Mouse (Mus musculus): ENCODE data around the gene Nexn. TPM values are rescaled to one million over a fixed set of nuclear protein-coding genes. Genes with fewer than 3 reads are reported as not detected.
"Not testable (repeated sequence)": the region's sequence is repeated elsewhere in the genome, so short reads cannot be mapped to it uniquely, and the experiment has no call there.

The Nexn gene
- polyA plus RNA-seq, 1 experiment from 2014 or later = 3.8 TPM

GRCm38 (mm10) chr3:152272974-152273685, 7.0 kb upstream of the Nexn start:
- Histone ChIP-seq H3K36me3 (replicated peaks) (peaks cover 13% of the 10 kb centered on the region), H3K4me1 (no peaks in the 10 kb centered on the region), H3K27ac (no peak overlapping the region), H3K27me3 (ENCODE audit: poor library complexity, severe bottlenecking) (peaks cover 9% of the 10 kb centered on the region), H3K9me3 (no peaks in the 10 kb centered on the region), H3K4me3 (no peak overlapping the region)
- 88% methylated on average over 20 of the region's 20 CpGs for WGBS
- DNase-seq (ENCODE audit: extremely low spot score, low spot score) = no peak

GRCm38 (mm10) chr3:152271876-152272275, 5.7 kb upstream of the Nexn start:
- Histone ChIP-seq H3K27me3 (ENCODE audit: poor library complexity, severe bottlenecking) (peaks cover 22% of the 10 kb centered on the region), H3K9me3 (no peaks in the 10 kb centered on the region), H3K36me3 (replicated peaks) (peaks cover 10% of the 10 kb centered on the region), H3K4me1 (no peaks in the 10 kb centered on the region), H3K4me3 (no peak overlapping the region), H3K27ac (no peak overlapping the region)
- no peak for DNase-seq (ENCODE audit: extremely low spot score, low spot score)
- 90% methylated on average over 6 of the region's 6 CpGs for WGBS

GRCm38 (mm10) chr3:152271071-152271710, 5.0 kb upstream of the Nexn start:
- WGBS = 91% methylated on average over 10 of the region's 10 CpGs
- Histone ChIP-seq H3K4me1 (peaks cover 6% of the 10 kb centered on the region), H3K27me3 (ENCODE audit: poor library complexity, severe bottlenecking) (peaks cover 28% of the 10 kb centered on the region), H3K36me3 (replicated peaks) (peaks cover 3% of the 10 kb centered on the region), H3K9me3 (no peaks in the 10 kb centered on the region), H3K27ac (no peak overlapping the region), H3K4me3 (no peak overlapping the region)
- no peak for DNase-seq (ENCODE audit: extremely low spot score, low spot score)

GRCm38 (mm10) chr3:152268099-152268498, 1.9 kb upstream of the Nexn start:
- 89% methylated on average over 14 of the region's 14 CpGs for WGBS
- Histone ChIP-seq H3K27me3 (ENCODE audit: poor library complexity, severe bottlenecking) (peaks cover 54% of the 10 kb centered on the region), H3K4me1 (peaks cover 26% of the 10 kb centered on the region), H3K9me3 (no peaks in the 10 kb centered on the region), H3K36me3 (replicated peaks) (no peaks in the 10 kb centered on the region), H3K4me3 (no peak overlapping the region), H3K27ac (no peak overlapping the region)
- no peak for DNase-seq (ENCODE audit: extremely low spot score, low spot score)

- H3K27me3 ChIP-seq (ENCODE audit: poor library complexity, severe bottlenecking) = peaks cover 75% of the 10 kb centered on the region
These were observed 657 bp downstream of the Nexn start for GRCm38 (mm10) chr3:152265351-152266035.

GRCm38 (mm10) chr3:152264830-152265229, 1.3 kb downstream of the Nexn start:
- 35% methylated on average over 12 of the region's 12 CpGs for WGBS
- peaks cover 81% of the 10 kb centered on the region for H3K27me3 ChIP-seq (ENCODE audit: poor library complexity, severe bottlenecking)
- DNase-seq (ENCODE audit: extremely low spot score, low spot score) = no peak
- peaks cover 42% of the 10 kb centered on the region for H3K4me1 ChIP-seq
- H3K9me3 ChIP-seq = no peaks in the 10 kb centered on the region
- peak overlapping the region; percentile 73 for H3K4me3 ChIP-seq
- H3K27ac ChIP-seq = no peak overlapping the region
- no peaks in the 10 kb centered on the region for H3K36me3 ChIP-seq (replicated peaks)

More at GRCm38 (mm10) chr3:152265351-152266035, 657 bp downstream of the Nexn start:
- Histone ChIP-seq H3K9me3 (no peaks in the 10 kb centered on the region), H3K4me3 (peak overlapping the region; percentile 73), H3K27ac (peak overlapping the region; percentile 86), H3K36me3 (replicated peaks) (no peaks in the 10 kb centered on the region), H3K4me1 (peaks cover 42% of the 10 kb centered on the region)
- WGBS = 1% methylated on average over 63 of the region's 63 CpGs
- peak; percentile 75 for DNase-seq (ENCODE audit: extremely low spot score, low spot score)

- DNase-seq (ENCODE audit: extremely low spot score, low spot score) = no peak
- Histone ChIP-seq H3K27ac (no peak overlapping the region), H3K36me3 (replicated peaks) (no peaks in the 10 kb centered on the region), H3K9me3 (no peaks in the 10 kb centered on the region), H3K27me3 (ENCODE audit: poor library complexity, severe bottlenecking) (peaks cover 81% of the 10 kb centered on the region), H3K4me3 (no peak overlapping the region), H3K4me1 (peaks cover 42% of the 10 kb centered on the region)
- 47% methylated on average over 10 of the region's 10 CpGs for WGBS
These were observed 1.8 kb downstream of the Nexn start for GRCm38 (mm10) chr3:152264374-152264773.

GRCm38 (mm10) chr3:152261948-152262347, 4.2 kb downstream of the Nexn start:
- DNase-seq (ENCODE audit: extremely low spot score, low spot score) = no peak
- H3K36me3 ChIP-seq (replicated peaks) = no peaks in the 10 kb centered on the region
- no peak overlapping the region for H3K4me3 ChIP-seq
- no peaks in the 10 kb centered on the region for H3K9me3 ChIP-seq
- H3K4me1 ChIP-seq = peaks cover 42% of the 10 kb centered on the region
- H3K27ac ChIP-seq = no peak overlapping the region
- H3K27me3 ChIP-seq (ENCODE audit: poor library complexity, severe bottlenecking) = peaks cover 60% of the 10 kb centered on the region
- 26% methylated on average over 8 of the region's 8 CpGs for WGBS

GRCm38 (mm10) chr3:152261436-152261835, 4.7 kb downstream of the Nexn start:
- no peak for DNase-seq (ENCODE audit: extremely low spot score, low spot score)
- H3K9me3 ChIP-seq = no peaks in the 10 kb centered on the region
- 63% methylated on average over 8 of the region's 8 CpGs for WGBS
- H3K36me3 ChIP-seq (replicated peaks) = no peaks in the 10 kb centered on the region
- no peak overlapping the region for H3K27ac ChIP-seq
- H3K4me3 ChIP-seq = no peak overlapping the region
- peaks cover 55% of the 10 kb centered on the region for H3K27me3 ChIP-seq (ENCODE audit: poor library complexity, severe bottlenecking)
- peaks cover 38% of the 10 kb centered on the region for H3K4me1 ChIP-seq

GRCm38 (mm10) chr3:152260362-152260761, 5.8 kb downstream of the Nexn start:
- Histone ChIP-seq H3K36me3 (replicated peaks) (no peaks in the 10 kb centered on the region), H3K27ac (no peak overlapping the region), H3K9me3 (no peaks in the 10 kb centered on the region), H3K4me3 (no peak overlapping the region), H3K4me1 (peaks cover 28% of the 10 kb centered on the region), H3K27me3 (ENCODE audit: poor library complexity, severe bottlenecking) (peaks cover 49% of the 10 kb centered on the region)
- 90% methylated on average over 1 of the region's 1 CpGs for WGBS
- DNase-seq (ENCODE audit: extremely low spot score, low spot score) = no peak

GRCm38 (mm10) chr3:152259409-152259808, 6.7 kb downstream of the Nexn start:
- H3K9me3 ChIP-seq; H3K36me3 ChIP-seq (replicated peaks); H3K4me3 ChIP-seq; H3K27ac ChIP-seq: not testable (repeated sequence)
- Histone ChIP-seq H3K27me3 (ENCODE audit: poor library complexity, severe bottlenecking) (peaks cover 40% of the 10 kb centered on the region), H3K4me1 (peaks cover 18% of the 10 kb centered on the region)
- DNase-seq (ENCODE audit: extremely low spot score, low spot score) = peak; percentile 70
- WGBS = 48% methylated on average over 8 of the region's 9 CpGs

GRCm38 (mm10) chr3:152257528-152257927, 8.6 kb downstream of the Nexn start:
- Histone ChIP-seq H3K27ac (no peak overlapping the region), H3K27me3 (ENCODE audit: poor library complexity, severe bottlenecking) (peaks cover 21% of the 10 kb centered on the region), H3K36me3 (replicated peaks) (no peaks in the 10 kb centered on the region), H3K9me3 (no peaks in the 10 kb centered on the region), H3K4me3 (no peak overlapping the region), H3K4me1 (peaks cover 13% of the 10 kb centered on the region)
- 90% methylated on average over 3 of the region's 3 CpGs for WGBS
- no peak for DNase-seq (ENCODE audit: extremely low spot score, low spot score)

GRCm38 (mm10) chr3:152250487-152250886, 15.7 kb downstream of the Nexn start:
- Histone ChIP-seq H3K27me3 (ENCODE audit: poor library complexity, severe bottlenecking) (no peaks in the 10 kb centered on the region), H3K9me3 (no peaks in the 10 kb centered on the region), H3K4me1 (no peaks in the 10 kb centered on the region), H3K27ac (no peak overlapping the region), H3K4me3 (no peak overlapping the region), H3K36me3 (replicated peaks) (no peaks in the 10 kb centered on the region)
- no peak for DNase-seq (ENCODE audit: extremely low spot score, low spot score)
- WGBS = 91% methylated on average over 1 of the region's 1 CpGs

Measured in forebrain, embryonic 10.5 days (tissue).